Mouse (Mus musculus) midbrain, postnatal 0 days (tissue): ENCODE data around the gene Myh4. TPM values are rescaled to one million over a fixed set of nuclear protein-coding genes. Genes with fewer than 3 reads are reported as not detected.

Source experiments
- ATAC-seq: fragments of 200-750 bp; cut with Nextera tagmentation; 2 replicates; pipeline ENCODE4 v1.8.0; 2017; ENCODE audit warnings: moderate number of reproducible peaks, mild to moderate bottlenecking, moderate TSS enrichment, moderate library complexity; ENCODE audit not compliant: low FRiP score
- DNase-seq: peaks from one replicate; pipeline ENCODE4 v3.0.0-alpha.2; 2015; ENCODE audit warnings: low spot score
- H3K27ac ChIP-seq: fragments of 300-500 bp; sonication (generic); 2 replicates; pipeline ENCODE4 v1.5.1; 2014; ENCODE audit warnings: low read depth, mild to moderate bottlenecking, low read length, mixed read lengths
- H3K27me3 ChIP-seq: fragments of 300-500 bp; sonication (generic); 2 replicates; pipeline ENCODE4 v1.6.1; 2014; ENCODE audit warnings: low read length, control low read depth, mixed read lengths; ENCODE audit not compliant: insufficient read depth
- H3K36me3 ChIP-seq: fragments of 300-500 bp; sonication (generic); 2 replicates; pipeline ENCODE4 v1.6.1; 2014; ENCODE audit warnings: low read length, control low read depth, mixed read lengths; ENCODE audit not compliant: insufficient read depth
- H3K4me1 ChIP-seq: fragments of 300-500 bp; sonication (generic); 2 replicates; pipeline ENCODE4 v1.6.1; 2014; ENCODE audit warnings: mild to moderate bottlenecking, control low read depth, antibody characterized with exemption, low read length, mixed read lengths; ENCODE audit not compliant: insufficient read depth
- H3K4me2 ChIP-seq: fragments of 300-500 bp; sonication (generic); 2 replicates; pipeline ENCODE4 v1.6.1; 2014; ENCODE audit warnings: low read depth, mild to moderate bottlenecking, low read length, mixed read lengths; ENCODE audit not compliant: poor library complexity, severe bottlenecking
- H3K4me3 ChIP-seq: fragments of 300-500 bp; sonication (generic); 2 replicates; pipeline ENCODE4 v1.5.1; 2014; ENCODE audit warnings: low read depth, mild to moderate bottlenecking, low read length, moderate library complexity
- H3K9ac ChIP-seq: fragments of 300-500 bp; sonication (generic); replicated peaks from 2 replicates; pipeline ENCODE4 v1.6.1; 2014; ENCODE audit warnings: mild to moderate bottlenecking, low read length, moderate library complexity, mixed read lengths; ENCODE audit not compliant: poor library complexity, severe bottlenecking
- H3K9me3 ChIP-seq: fragments of 300-500 bp; sonication (generic); 2 replicates; pipeline ENCODE4 v1.6.1; 2016; ENCODE audit warnings: low read length, control low read depth
- CTCF ChIP-seq: IDR thresholded peaks from 2 replicates; pipeline ENCODE4 v1.5.1; 2016; ENCODE audit warnings: antibody characterized with exemption, mild to moderate bottlenecking
- WGBS: fragments of 180-500 bp; shearing (Covaris S2); extraction: QIAGEN DNeasy Blood & Tissue Kit; methylation state at CpG from one replicate; pipeline ENCODE4 v1.1.7; 2014; 5-methylcytosine and 5-hydroxymethylcytosine counted together
- polyA plus RNA-seq: library from polyadenylated mRNA; unstranded; fragments of >200 nt; fragmentation: Nextera tagmentation; extraction: Ambion mirVana; gene quantifications from 2 replicates; pipeline ENCODE4 v1.2.1, GENCODE M21; 2015
- total RNA-seq: library from RNA; depleted of rRNA; stranded (reverse); fragments of >200 nt; gene quantifications from 2 replicates; pipeline ENCODE4 v1.2.3, GENCODE M21; 2014; rRNA removed

The Myh4 gene
- total and polyA plus RNA-seq, 2 experiments from 2014 or later = 0.10 to 0.11 TPM

GRCm38 (mm10) chr11:67276601-67277174 is 38.9 kb downstream of the Myh4 start, which contains the start of gene Myh8:
Myh8 (plus strand) TSS chr11:67277124.
- ATAC-seq (no peak; the same call in 1 of the 2 replicates), DNase-seq (peak; percentile 83)
- 75% methylated on average over 10 of the region's 10 CpGs for WGBS

GRCm38 (mm10) chr11:67293440-67293839 is 55.6 kb downstream of the Myh4 start:
- H3K9ac ChIP-seq = no peak overlapping the region
- no peak for TF ChIP-seq CTCF
- DNase-seq = no peak

More at GRCm38 (mm10) chr11:67276601-67277174, 38.9 kb downstream of the Myh4 start, which contains the start of gene Myh8:
- Histone ChIP-seq H3K9me3 (no peaks in the 10 kb centered on the region), H3K36me3 (no peaks in the 10 kb centered on the region), H3K9ac (no peak within 1 kb of the TSS), H3K4me1 (no peaks in the 10 kb centered on the region), H3K27me3 (no peaks in the 10 kb centered on the region), H3K4me3 (no peak within 1 kb of the TSS), H3K4me2 (no peak within 1 kb of the TSS), H3K27ac (no peak within 1 kb of the TSS)
- TF ChIP-seq CTCF = peak; percentile 18; the same call in 1 of the 2 replicates

More at GRCm38 (mm10) chr11:67293440-67293839, 55.6 kb downstream of the Myh4 start:
- Histone ChIP-seq H3K27me3 (no peaks in the 10 kb centered on the region), H3K27ac (no peak overlapping the region), H3K36me3 (no peaks in the 10 kb centered on the region), H3K4me3 (no peak overlapping the region), H3K4me2 (no peak overlapping the region), H3K9me3 (no peaks in the 10 kb centered on the region), H3K4me1 (no peaks in the 10 kb centered on the region)
- WGBS = 90% methylated on average over 1 of the region's 1 CpGs
- no peak for ATAC-seq

Other genes with a start within 250 kb of the Myh4 start
- gene Tmem220, start 212.9 kb upstream of the Myh4 start, total RNA-seq = 0.11 and 0.28 TPM in 2 replicates
- gene Tmem220, start 212.9 kb upstream of the Myh4 start, polyA plus RNA-seq = 0.50 and 0.93 TPM in 2 replicates
- 23.7 and 28.6 TPM in 2 replicates for gene Adprm, start 185.4 kb upstream of the Myh4 start, total RNA-seq
- gene Adprm, start 185.4 kb upstream of the Myh4 start, polyA plus RNA-seq = 25.9 and 28.1 TPM in 2 replicates
- gene Sco1, start 185.4 kb upstream of the Myh4 start, total RNA-seq = 11.2 and 12.4 TPM in 2 replicates
- gene Sco1, start 185.4 kb upstream of the Myh4 start, polyA plus RNA-seq = 13.2 and 14.7 TPM in 2 replicates
- gene Myh3, start 159.7 kb upstream of the Myh4 start, total RNA-seq = 0.24 and 1.2 TPM in 2 replicates
- gene Myh3, start 159.7 kb upstream of the Myh4 start, polyA plus RNA-seq = 0.13 and 0.25 TPM in 2 replicates
- 0.33 and 0.55 TPM in 2 replicates for gene Myh2, start 67.0 kb upstream of the Myh4 start, total RNA-seq
- 0.15 and 0.20 TPM in 2 replicates for gene Myh2, start 67.0 kb upstream of the Myh4 start, polyA plus RNA-seq
- gene Myh1, start 38.0 kb upstream of the Myh4 start, total RNA-seq = 0.11 and 0.19 TPM in 2 replicates
- gene Myh1, start 38.0 kb upstream of the Myh4 start, polyA plus RNA-seq = 0.10 and 0.11 TPM in 2 replicates
- gene Myh8, start 39.1 kb downstream of the Myh4 start, total RNA-seq = 1.0 and 3.0 TPM in 2 replicates
- 0.36 and 0.40 TPM in 2 replicates for gene Myh8, start 39.1 kb downstream of the Myh4 start, polyA plus RNA-seq
- 0.11 and 0.52 TPM in 2 replicates for gene Myh13, start 83.6 kb downstream of the Myh4 start, total RNA-seq
- 0.20 and 0.23 TPM in 2 replicates for gene Myh13, start 83.6 kb downstream of the Myh4 start, polyA plus RNA-seq
- 118 and 135 TPM in 2 replicates for gene Gas7, start 217.4 kb downstream of the Myh4 start, total RNA-seq
- gene Gas7, start 217.4 kb downstream of the Myh4 start, polyA plus RNA-seq = 80.3 and 82.1 TPM in 2 replicates